Mouse (Mus musculus): ENCODE data around the gene Rhod. TPM values are rescaled to one million over a fixed set of nuclear protein-coding genes. Genes with fewer than 3 reads are reported as not detected.

Gene Rhod
- total and polyA plus RNA-seq, 2 experiments from 2014 or later, result 16.0 to 35.0 TPM

DNA sequence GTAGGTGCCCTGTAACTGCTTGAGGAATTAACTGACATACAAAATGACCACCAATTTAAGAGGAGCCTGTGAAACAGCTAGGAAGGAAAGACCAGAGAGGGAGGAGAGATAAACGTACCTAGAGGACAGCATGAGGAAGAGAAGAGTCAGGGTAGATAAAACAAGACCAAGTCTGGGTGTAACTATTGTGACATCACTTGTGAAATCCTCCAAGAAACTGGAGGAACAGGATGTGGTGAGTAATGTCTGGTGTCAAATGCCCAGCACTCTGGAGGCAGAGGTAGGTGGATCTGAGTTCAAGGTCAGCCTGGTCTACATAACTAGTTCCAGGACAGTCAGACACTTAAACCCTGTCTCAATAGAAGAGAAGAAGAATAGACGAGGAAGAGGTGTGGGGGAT, 30.2 kb downstream of the Rhod start:
- H3K9me3 ChIP-seq (replicated peaks; ENCODE audit: control insufficient read depth, low read length), result no peaks in the 10 kb centered on the region
- ATAC-seq (ENCODE audit: insufficient read depth, low read depth), result no peak

DNA sequence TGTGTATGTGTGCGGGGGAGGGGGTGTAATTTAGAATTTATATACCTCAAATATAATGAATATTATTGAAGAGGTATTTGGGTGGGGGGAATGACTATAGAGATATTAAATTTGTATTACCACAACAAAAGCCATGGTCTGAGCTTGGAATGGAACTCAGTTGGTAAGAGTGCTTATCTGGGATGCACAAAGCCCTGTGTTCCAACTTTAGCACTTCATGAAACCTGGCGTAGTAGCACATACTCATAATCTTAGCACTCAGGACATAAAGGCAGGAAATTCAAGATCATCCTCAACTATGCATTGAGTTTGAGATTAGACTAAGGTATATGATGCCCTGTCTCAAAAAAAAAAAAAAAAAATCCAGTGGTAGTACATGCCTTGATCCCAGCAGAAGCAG, 34.4 kb downstream of the Rhod start:
- no peak overlapping the region for H3K4me2 ChIP-seq (ENCODE audit: low read depth, low read length)
- no peaks in the 10 kb centered on the region for H3K36me3 ChIP-seq (replicated peaks; ENCODE audit: control insufficient read depth, insufficient read depth, low read length)
- TF ChIP-seq EP300 (IDR thresholded peaks at IDR 0.05; ENCODE audit: low read depth), result no peak
- no peak for TF ChIP-seq CTCF (IDR thresholded peaks at IDR 0.05; ENCODE audit: low read depth)
- no peaks in the 10 kb centered on the region for H3K4me1 ChIP-seq (ENCODE audit: control insufficient read depth, insufficient read depth)
- no peaks in the 10 kb centered on the region for H3K27me3 ChIP-seq (ENCODE audit: control insufficient read depth, insufficient read depth, low read length)
- DNase-seq (ENCODE audit: low spot score) (no peak), ATAC-seq (ENCODE audit: insufficient read depth, low read depth) (no peak)
- no peak overlapping the region for H3K9ac ChIP-seq (replicated peaks; ENCODE audit: low read depth, low read length)
- H3K27ac ChIP-seq (ENCODE audit: low read depth), result no peak overlapping the region
- H3K9me3 ChIP-seq (replicated peaks; ENCODE audit: control insufficient read depth, low read length), result no peaks in the 10 kb centered on the region
- H3K4me3 ChIP-seq (ENCODE audit: low read depth, low read length), result no peak overlapping the region
- 87% methylated on average over 2 of the region's 2 CpGs for WGBS

More for the DNA sequence above, 30.2 kb downstream of the Rhod start:
- no peaks in the 10 kb centered on the region for H3K4me1 ChIP-seq (ENCODE audit: control insufficient read depth, insufficient read depth)
- H3K27ac ChIP-seq (ENCODE audit: low read depth), result no peak overlapping the region
- no peak overlapping the region for H3K4me3 ChIP-seq (ENCODE audit: low read depth, low read length)
- H3K27me3 ChIP-seq (ENCODE audit: control insufficient read depth, insufficient read depth, low read length), result no peaks in the 10 kb centered on the region
- DNase-seq (ENCODE audit: low spot score), result no peak
- H3K9ac ChIP-seq (replicated peaks; ENCODE audit: low read depth, low read length), result no peak overlapping the region
- TF ChIP-seq EP300 (IDR thresholded peaks at IDR 0.05; ENCODE audit: low read depth) (no peak), CTCF (IDR thresholded peaks at IDR 0.05; ENCODE audit: low read depth) (no peak)
- WGBS, result 59% methylated on average over 2 of the region's 2 CpGs
- H3K4me2 ChIP-seq (ENCODE audit: low read depth, low read length), result no peak overlapping the region
- no peaks in the 10 kb centered on the region for H3K36me3 ChIP-seq (replicated peaks; ENCODE audit: control insufficient read depth, insufficient read depth, low read length)

DNA sequence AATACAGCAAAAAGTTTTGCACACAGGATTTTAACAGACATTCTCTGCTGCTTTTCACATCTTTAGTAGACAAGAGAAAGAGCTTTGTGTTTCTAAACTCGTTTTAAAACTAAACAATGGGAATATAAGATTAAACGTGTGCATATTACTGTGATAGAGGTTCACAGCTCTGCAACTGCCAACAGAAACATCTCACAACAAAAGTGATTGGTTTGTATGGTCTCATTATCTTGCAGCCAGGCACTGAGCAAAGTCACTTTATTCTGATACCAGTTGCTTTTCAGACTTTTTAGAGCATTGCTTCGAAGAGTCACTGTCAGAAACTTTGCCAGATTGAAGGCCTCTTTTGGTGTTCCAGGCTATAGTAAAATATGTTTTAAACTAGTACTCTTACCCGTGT, 40.3 kb downstream of the Rhod start:
- Histone ChIP-seq H3K27me3 (ENCODE audit: control insufficient read depth, insufficient read depth, low read length) (no peaks in the 10 kb centered on the region), H3K4me2 (ENCODE audit: low read depth, low read length) (no peak overlapping the region), H3K9ac (replicated peaks; ENCODE audit: low read depth, low read length) (no peak overlapping the region), H3K4me3 (ENCODE audit: low read depth, low read length) (no peak overlapping the region), H3K27ac (ENCODE audit: low read depth) (peak overlapping the region; percentile 91; the same call in 1 of the 2 replicates), H3K4me1 (ENCODE audit: control insufficient read depth, insufficient read depth) (peaks cover 19% of the 10 kb centered on the region), H3K9me3 (replicated peaks; ENCODE audit: control insufficient read depth, low read length) (no peaks in the 10 kb centered on the region), H3K36me3 (replicated peaks; ENCODE audit: control insufficient read depth, insufficient read depth, low read length) (no peaks in the 10 kb centered on the region)
- DNase-seq (ENCODE audit: low spot score) (no peak), ATAC-seq (ENCODE audit: insufficient read depth, low read depth) (no peak)
- 76% methylated on average over 4 of the region's 4 CpGs for WGBS
- TF ChIP-seq EP300 (IDR thresholded peaks at IDR 0.05; ENCODE audit: low read depth), result no peak
- no peak for TF ChIP-seq CTCF (IDR thresholded peaks at IDR 0.05; ENCODE audit: low read depth)

DNA sequence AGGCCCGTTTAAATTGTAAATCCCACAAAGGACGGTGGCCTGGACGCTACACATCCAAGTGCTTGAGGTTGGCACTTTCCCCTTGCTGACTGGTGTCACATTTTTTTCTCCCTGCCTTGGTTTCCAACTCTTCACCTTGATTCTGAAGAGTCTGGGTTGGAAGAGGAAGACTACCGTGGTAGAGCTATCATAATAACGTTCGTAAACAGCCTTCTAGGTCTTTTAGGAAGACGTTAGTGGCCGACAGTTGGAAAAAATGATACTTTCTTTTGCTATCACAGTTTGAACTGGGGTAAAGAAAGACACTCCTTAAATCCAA, 40.6 kb downstream of the Rhod start:
- no peak for TF ChIP-seq CTCF (IDR thresholded peaks at IDR 0.05; ENCODE audit: low read depth)
- no peak for TF ChIP-seq EP300 (IDR thresholded peaks at IDR 0.05; ENCODE audit: low read depth)
- no peak for ATAC-seq (ENCODE audit: insufficient read depth, low read depth)
- H3K4me1 ChIP-seq (ENCODE audit: control insufficient read depth, insufficient read depth), result peaks cover 21% of the 10 kb centered on the region
- 44% methylated on average over 8 of the region's 8 CpGs for WGBS
- H3K27ac ChIP-seq (ENCODE audit: low read depth), result peak overlapping the region; percentile 91
- no peaks in the 10 kb centered on the region for H3K36me3 ChIP-seq (replicated peaks; ENCODE audit: control insufficient read depth, insufficient read depth, low read length)
- H3K4me2 ChIP-seq (ENCODE audit: low read depth, low read length), result peak overlapping the region; percentile 92
- H3K4me3 ChIP-seq (ENCODE audit: low read depth, low read length), result peak overlapping the region; percentile 100
- peak; percentile 20 for DNase-seq (ENCODE audit: low spot score)
- H3K9me3 ChIP-seq (replicated peaks; ENCODE audit: control insufficient read depth, low read length), result no peaks in the 10 kb centered on the region
- peak overlapping the region; percentile 76 for H3K9ac ChIP-seq (replicated peaks; ENCODE audit: low read depth, low read length)
- no peaks in the 10 kb centered on the region for H3K27me3 ChIP-seq (ENCODE audit: control insufficient read depth, insufficient read depth, low read length)

DNA sequence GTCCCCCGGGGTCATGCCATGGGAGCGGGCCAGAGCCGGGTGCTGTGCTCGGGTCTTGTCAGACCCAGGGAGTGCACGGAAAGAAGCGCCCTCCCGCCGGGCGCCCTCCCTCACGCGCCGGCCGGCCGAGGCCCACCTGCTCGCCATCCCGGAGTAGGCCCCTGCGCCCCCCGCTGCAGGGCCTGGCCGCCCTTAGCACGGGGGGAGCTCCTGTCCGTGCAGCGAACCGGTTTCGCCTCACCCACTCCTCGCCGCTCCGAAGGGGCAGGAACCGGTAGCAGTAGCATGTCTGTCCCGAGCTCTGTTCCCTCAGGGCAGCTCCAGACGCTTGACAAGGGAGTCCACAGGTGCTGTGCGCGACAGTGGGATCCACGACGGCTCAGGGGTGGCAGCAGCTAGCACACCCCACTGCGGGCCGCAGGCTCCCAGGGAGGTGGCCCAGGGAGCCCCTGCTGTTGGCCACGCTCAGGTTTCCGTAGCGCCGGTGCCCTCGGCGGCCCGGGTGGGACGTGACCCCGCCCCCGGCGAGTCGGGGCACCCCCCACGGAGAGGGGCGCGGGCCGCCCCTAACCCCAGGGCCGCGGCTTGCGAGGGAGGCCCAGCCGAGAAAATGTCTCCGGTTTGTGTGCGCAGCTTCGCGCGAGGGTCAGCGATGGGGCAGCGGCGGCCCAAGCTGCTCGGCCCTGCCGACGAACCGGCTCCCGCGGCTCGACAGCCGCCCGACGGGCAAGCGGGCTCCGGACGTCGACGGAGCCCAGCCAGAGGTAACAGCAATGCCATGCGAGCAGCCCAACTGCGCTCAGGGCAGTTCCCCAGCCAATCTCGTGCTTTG, 41.2 kb downstream of the Rhod start, which contains the start of gene Kdm2a:
Kdm2a (minus strand) TSS at position 488 of the 832 bp plus-strand sequence.
- WGBS, result 3% methylated on average over 78 of the region's 82 CpGs
- Histone ChIP-seq H3K4me3 (ENCODE audit: low read depth, low read length) (peak within 1 kb of the TSS; percentile 100), H3K4me1 (ENCODE audit: control insufficient read depth, insufficient read depth) (peaks cover 23% of the 10 kb centered on the region), H3K27me3 (ENCODE audit: control insufficient read depth, insufficient read depth, low read length) (no peaks in the 10 kb centered on the region), H3K27ac (ENCODE audit: low read depth) (peak within 1 kb of the TSS; percentile 91), H3K9ac (replicated peaks; ENCODE audit: low read depth, low read length) (peak within 1 kb of the TSS; percentile 76), H3K9me3 (replicated peaks; ENCODE audit: control insufficient read depth, low read length) (no peaks in the 10 kb centered on the region), H3K36me3 (replicated peaks; ENCODE audit: control insufficient read depth, insufficient read depth, low read length) (no peaks in the 10 kb centered on the region), H3K4me2 (ENCODE audit: low read depth, low read length) (peak within 1 kb of the TSS; percentile 92)
- peak; percentile 36 for ATAC-seq (ENCODE audit: insufficient read depth, low read depth)
- TF ChIP-seq CTCF (IDR thresholded peaks at IDR 0.05; ENCODE audit: low read depth) (no peak), EP300 (IDR thresholded peaks at IDR 0.05; ENCODE audit: low read depth) (no peak)
- peak; percentile 19 for DNase-seq (ENCODE audit: low spot score)

All from heart, postnatal 0 days (tissue).